Mouse (Mus musculus) layer of hippocampus, postnatal 14 days (tissue): Measurements from ENCODE around the gene Ccdc144b. TPM values are rescaled to one million over a fixed set of nuclear protein-coding genes. Genes with fewer than 3 reads are reported as not detected.

Source experiments
- DNase-seq, 2 experiments: peaks; one replicate each; pipeline ENCODE4 v3.0.0; 2021 to 2022; ENCODE audit warnings: low spot score in 2 of 2, mixed read lengths in 1 of 2
- total RNA-seq, 2 experiments: library from RNA; stranded (reverse); gene quantifications; 2 replicates each; pipeline ENCODE4 v1.2.3; 2021

Ccdc144b gene
- total RNA-seq, 2 experiments from 2014 or later, result not detected

GRCm38 (mm10) chr3:36031740-36032510, 21.4 kb downstream of the Ccdc144b start:
- DNase-seq, result no peak

DNA sequence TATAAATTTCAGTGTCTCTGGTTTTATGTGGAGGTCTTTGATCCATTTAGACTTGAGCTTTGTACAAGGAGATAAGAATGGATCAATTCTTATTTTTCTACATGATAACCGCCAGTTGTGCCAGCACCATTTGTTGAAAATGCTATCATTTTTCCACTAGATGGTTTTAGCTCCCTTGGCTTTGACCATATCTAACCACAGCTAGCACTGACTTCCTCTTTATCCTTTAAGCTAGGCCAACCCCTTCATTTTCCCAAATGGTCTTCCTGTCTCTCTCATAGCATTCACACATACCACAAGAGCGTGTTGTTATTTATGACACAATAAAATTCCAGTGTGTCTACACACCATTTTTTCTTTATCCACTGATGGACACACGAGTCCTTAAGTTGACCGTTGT, 23.4 kb downstream of the Ccdc144b start:
- no peak for DNase-seq

- no peak for DNase-seq
These were observed 27.6 kb downstream of the Ccdc144b start for GRCm38 (mm10) chr3:36025732-36026131.

- no peak for DNase-seq
These were observed 42.1 kb downstream of the Ccdc144b start for GRCm38 (mm10) chr3:36011239-36011638.

GRCm38 (mm10) chr3:36008411-36009154, 44.8 kb downstream of the Ccdc144b start:
- no peak for DNase-seq

DNA sequence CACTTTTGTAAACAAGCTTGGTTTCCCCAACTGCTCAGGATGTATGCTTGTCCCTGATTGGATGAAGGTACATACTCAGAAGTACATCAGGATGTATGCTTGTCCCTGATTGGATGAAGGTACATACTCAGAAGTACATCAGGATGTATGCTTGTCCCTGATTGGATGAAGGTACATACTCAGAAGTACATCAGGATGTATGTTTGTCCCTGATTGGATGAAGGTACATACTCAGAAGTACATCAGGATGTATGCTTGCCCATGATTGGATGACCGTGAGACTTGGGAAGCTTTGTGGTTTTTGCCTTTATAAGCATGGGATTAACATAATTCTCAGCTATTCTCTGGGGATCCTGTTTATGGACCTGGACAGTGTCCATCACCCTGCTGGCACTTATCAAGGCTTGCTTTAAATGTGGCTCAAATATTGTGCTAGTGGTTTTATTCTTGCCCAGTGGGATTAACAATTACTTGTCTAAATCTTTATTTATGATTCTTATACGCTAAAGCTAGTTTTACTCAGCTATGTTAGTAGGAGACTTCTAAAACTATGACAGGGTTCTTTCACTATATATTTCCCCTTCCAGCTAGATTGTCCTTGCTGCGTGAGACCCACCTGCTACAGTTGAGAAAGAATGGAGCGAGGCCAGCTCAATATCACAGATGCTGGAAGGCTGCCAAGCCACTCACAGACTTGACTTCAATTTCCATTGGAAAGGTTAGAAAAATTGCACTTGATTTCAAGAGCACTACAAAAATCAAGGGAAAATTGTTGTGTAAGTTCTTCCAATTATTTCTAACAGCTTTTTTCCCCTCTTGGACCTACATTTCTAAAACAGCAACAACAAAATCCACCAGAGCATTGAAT, 49.1 kb downstream of the Ccdc144b start:
- DNase-seq, result no peak

- peak; percentile 97 to 98 for DNase-seq
These were observed 52.8 kb downstream of the Ccdc144b start, which contains the start of gene Mccc1 for GRCm38 (mm10) chr3:36000275-36001239. Gene Mccc1 (minus strand): TSS chr3:36000678.

DNA sequence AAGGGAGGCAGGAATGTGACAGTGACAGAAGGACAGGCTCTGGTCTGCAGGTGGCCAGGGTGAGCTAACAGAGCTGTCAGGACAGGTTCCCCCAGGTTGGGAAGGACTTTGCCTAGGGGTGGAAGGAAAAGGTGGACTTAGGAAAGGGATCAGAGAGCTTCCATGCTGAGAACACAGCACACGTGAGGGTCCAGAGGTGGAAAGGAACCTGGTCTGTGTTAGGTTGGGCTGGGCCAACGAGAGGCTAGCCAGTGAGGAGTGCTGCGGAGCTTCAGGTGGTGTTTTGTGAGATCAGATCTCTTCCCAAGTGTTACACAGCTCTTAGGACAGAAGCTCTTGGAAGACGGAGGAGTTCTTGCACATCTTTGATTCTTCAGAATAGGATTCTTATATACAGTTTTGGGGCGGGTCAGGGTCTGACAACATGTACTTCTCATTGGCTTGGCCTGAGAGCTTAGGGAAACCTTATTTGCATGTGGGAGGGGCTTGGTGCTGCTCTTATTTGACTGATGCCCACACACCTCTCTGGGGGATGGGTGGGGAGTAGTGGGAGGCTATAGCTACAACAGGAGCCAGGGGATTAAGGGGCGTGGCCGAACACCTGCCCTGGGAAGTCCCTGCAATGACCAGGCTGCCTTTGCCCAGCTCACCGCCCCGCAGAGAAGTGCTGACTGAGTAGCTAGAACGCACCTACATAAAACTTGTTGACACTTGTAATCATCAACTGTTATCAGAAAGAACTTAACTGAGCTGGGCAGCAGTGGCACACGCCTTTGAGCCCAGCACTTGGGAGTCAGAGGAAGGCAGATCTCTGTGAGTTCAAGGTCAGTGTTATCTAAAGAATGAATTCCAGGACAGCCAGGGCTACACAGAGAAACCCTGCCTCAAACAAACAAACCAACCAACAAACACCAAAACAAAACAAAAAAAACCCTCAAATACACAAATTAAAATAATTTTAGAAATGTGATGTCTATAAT, 58.5 kb downstream of the Ccdc144b start:
- no peak for DNase-seq

- DNase-seq, result no peak
These were observed 62.6 kb downstream of the Ccdc144b start for GRCm38 (mm10) chr3:35990715-35991114.

DNA sequence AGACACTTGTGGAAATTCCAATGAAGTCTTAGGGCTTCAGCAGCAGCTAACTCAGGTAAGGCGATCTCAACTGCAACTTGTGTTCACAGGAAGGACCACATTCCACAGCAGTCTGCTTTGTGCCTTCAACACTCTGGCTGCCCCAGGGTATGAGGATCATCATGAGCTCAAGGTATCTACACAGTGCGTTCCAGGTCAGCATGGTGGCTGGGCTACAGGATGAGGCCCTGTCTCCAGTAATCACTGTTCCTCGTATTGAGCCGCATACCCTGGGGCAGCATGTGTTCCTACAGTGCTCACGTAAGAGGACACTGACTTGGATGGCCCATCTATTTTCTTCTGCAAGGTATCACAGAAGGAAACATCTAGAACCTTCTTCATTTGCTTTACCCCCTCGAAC, 65.3 kb downstream of the Ccdc144b start:
- no peak for DNase-seq

DNA sequence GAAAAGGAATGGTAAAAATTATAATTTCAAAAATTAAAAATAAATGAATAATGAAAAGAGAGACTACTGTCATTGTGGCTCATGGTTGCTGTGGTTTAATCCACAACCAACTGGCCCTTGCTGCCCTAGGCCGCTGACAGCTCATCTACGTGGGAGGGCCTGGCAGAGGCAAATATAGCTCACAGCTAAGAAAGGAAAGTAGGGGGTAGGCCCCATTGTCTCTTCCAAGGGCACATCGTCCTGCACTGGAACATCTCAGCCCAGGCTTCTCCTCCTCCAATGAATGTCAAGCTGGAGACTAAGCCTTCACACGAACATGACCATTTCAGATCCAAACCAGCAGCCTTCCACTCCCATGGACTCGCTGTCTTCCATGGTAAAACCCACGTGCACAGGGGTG, 67.1 kb downstream of the Ccdc144b start:
- no peak for DNase-seq

DNA sequence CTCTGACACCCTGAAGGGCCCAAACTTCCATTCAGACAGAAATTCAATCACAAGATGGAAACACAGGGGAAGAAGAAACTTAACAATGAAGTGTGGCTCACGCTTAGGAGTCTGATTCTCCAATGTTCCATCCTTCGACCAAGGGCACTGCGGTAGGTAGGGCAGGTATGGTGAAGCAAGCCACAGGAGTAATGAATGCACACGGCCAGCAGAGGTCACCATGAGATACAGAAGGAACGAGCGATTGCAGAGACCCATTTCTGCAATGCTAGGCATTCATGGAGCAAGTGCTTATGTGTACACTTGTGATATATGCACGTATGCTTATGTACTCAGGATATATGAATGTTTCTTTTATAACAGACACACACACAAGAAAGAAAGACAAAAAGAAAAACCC, 79.8 kb downstream of the Ccdc144b start:
- DNase-seq, result peak in 1 of 2 experiments; percentile 13

DNA sequence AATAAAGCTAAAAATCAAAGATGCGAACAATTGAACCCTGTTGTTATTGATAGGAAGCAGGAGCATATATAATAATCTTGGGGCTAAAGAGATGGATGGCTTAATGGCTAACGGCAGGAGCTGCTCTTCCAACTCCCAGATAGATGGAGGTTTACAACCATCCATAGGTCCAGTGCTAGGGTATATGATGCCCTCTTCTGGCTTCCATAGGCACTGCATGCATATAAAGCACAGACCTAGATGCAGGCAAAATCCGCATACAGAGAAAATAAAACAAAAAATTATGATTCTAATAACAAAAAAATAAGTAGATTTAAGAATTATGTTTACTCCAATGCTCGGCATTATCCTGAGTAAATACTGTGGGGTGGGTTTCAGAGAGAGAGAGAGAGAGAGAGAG, 80.4 kb downstream of the Ccdc144b start:
- peak in 1 of 2 experiments; percentile 26 for DNase-seq

DNA sequence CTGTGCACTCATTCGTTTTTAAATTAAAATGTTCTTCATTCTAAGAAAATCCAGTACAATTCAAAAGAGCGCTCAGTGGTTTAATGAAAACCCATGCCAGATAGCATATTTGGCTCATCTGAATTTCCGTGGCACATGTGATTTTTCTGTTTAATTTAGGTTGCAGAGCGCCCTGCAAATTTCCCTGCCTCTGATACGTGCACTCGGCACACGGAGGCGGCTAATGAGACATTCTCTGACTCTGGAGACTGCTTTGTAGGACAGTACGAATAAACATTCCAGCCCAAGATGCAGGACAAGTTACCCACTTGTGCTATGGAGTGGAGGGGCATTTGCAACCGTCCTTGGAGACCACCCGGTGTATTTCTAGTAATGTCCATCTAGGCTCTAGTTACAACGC, 82.2 kb downstream of the Ccdc144b start:
- DNase-seq, result peak in 1 of 2 experiments; percentile 34

- DNase-seq, result no peak
These were observed 82.9 kb downstream of the Ccdc144b start for GRCm38 (mm10) chr3:35970441-35970840.

- DNase-seq, result no peak
These were observed 85.9 kb downstream of the Ccdc144b start for GRCm38 (mm10) chr3:35967366-35967921.

DNA sequence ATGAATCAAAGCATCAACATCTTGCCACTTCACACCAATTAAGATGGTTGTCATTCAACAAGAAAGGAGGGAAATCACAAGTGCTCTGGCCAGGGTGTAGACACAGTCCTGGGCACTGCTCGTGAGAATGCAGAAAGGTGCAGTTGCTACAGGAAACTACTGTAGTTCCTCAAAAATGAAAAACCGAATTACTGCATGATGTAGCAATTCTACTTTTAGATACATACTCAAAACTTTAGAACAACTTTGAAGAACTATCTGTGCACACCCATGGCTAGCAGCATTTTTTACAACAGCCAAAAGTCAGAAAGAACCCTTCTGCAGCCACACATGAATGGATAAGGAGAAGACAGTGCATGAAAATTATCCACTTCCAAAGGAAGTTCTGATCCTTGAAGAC, 86.9 kb downstream of the Ccdc144b start:
- no peak for DNase-seq

- DNase-seq, result no peak
These were observed 88.4 kb downstream of the Ccdc144b start for GRCm38 (mm10) chr3:35964928-35965327.

GRCm38 (mm10) chr3:35963921-35964320, 89.4 kb downstream of the Ccdc144b start:
- no peak for DNase-seq
